Mouse (Mus musculus): ENCODE measurements around the gene Dync1i2. TPM values are rescaled to one million over a fixed set of nuclear protein-coding genes. Genes with fewer than 3 reads are reported as not detected.

The Dync1i2 gene
- 60.1 TPM for polyA plus RNA-seq (2014; fragmentation: Illumina TruSeq; extraction: RNeasy Lipid Tissue Mini Kit (QIAGEN cat#74804); ENCODE audit: low read depth, low replicate concordance)

GRCm38 (mm10) chr2:71211591-71212359 is at the start of gene Dync1i2:
Gene Dync1i2, plus strand, starts transcription at chr2:71211706.

Other genes starting within 250 kb of the Dync1i2 start
- 5.3 TPM for gene Dcaf17, start 156.4 kb upstream of the Dync1i2 start, polyA plus RNA-seq (2014; fragmentation: Illumina TruSeq; extraction: RNeasy Lipid Tissue Mini Kit (QIAGEN cat#74804); ENCODE audit: low read depth, low replicate concordance)
- gene Mettl8, start 156.1 kb upstream of the Dync1i2 start, polyA plus RNA-seq (2014; fragmentation: Illumina TruSeq; extraction: RNeasy Lipid Tissue Mini Kit (QIAGEN cat#74804); ENCODE audit: low read depth, low replicate concordance): 7.1 TPM
- gene Cybrd1, start 93.8 kb upstream of the Dync1i2 start, polyA plus RNA-seq (2014; fragmentation: Illumina TruSeq; extraction: RNeasy Lipid Tissue Mini Kit (QIAGEN cat#74804); ENCODE audit: low read depth, low replicate concordance): 2.4 TPM
- gene Slc25a12, start 156.0 kb downstream of the Dync1i2 start, polyA plus RNA-seq (2014; fragmentation: Illumina TruSeq; extraction: RNeasy Lipid Tissue Mini Kit (QIAGEN cat#74804); ENCODE audit: low read depth, low replicate concordance): 150 TPM
- gene Hat1, start 177.3 kb downstream of the Dync1i2 start, polyA plus RNA-seq (2014; fragmentation: Illumina TruSeq; extraction: RNeasy Lipid Tissue Mini Kit (QIAGEN cat#74804); ENCODE audit: low read depth, low replicate concordance): 32.9 TPM
- 57.6 TPM for gene Metap1d, start 241.6 kb downstream of the Dync1i2 start, polyA plus RNA-seq (2014; fragmentation: Illumina TruSeq; extraction: RNeasy Lipid Tissue Mini Kit (QIAGEN cat#74804); ENCODE audit: low read depth, low replicate concordance)

Measured in heart, adult 10 weeks (tissue).